Comparison of ENCODE assay signal across 15 mouse cellular contexts in the genomic region with DNA sequence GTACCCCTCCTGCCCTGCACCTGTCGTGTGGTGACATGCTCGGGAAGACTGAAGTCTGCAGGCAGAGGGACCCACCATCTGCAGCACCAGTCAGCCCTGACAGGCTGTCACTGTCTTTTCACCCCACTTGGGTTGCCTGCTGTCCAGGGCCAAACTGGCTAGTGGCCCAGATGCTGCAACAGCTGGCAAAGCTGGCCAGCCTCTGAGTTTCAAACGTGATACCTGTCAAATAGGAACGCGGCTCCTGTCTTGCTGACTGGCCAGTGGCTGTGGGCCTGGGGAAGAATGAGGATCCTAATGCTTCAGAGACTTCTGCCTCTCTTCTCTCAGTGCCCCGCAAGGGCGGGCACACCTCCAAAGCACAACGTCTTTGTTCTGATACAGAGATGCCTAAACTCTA. TPM values are rescaled to one million over a fixed set of nuclear protein-coding genes. Genes with fewer than 3 reads are reported as not detected.
DNase-seq lines count a peak whose midpoint lies in the region; ATAC-seq lines count a peak whose summit lies in the region.
"Had no signal": no experiment of that assay in that cellular context is flagged by ENCODE, and none has a peak within 500 bp of the region (broad histone marks: within the 10 kb centered on the region; RNA-seq: fewer than 3 reads in every experiment).

No protein-coding gene starts in this region.

- no peak overlapping the region for H3K4me3 ChIP-seq in heart, embryonic 12.5 days
- no peak overlapping the region for H3K4me3 ChIP-seq in hindbrain, embryonic 14.5 days (replicated peaks; ENCODE audit: low read length)
- H3K4me3 ChIP-seq: stomach, embryonic 15.5 days had no signal

- H3K4me2 ChIP-seq in heart, embryonic 12.5 days: no peak overlapping the region
- peak overlapping the region; percentile 52 for H3K4me2 ChIP-seq in hindbrain, embryonic 14.5 days (replicated peaks)

- ATAC-seq in heart, embryonic 12.5 days (ENCODE audit: insufficient number of reproducible peaks, low FRiP score): no peak
- ATAC-seq in hindbrain, embryonic 14.5 days (ENCODE audit: low FRiP score): no peak
- ATAC-seq: intestine, postnatal 0 days; liver, postnatal 0 days had no signal

- H3K27me3 ChIP-seq in heart, embryonic 12.5 days (replicated peaks): peaks cover 81% of the 10 kb centered on the region
- H3K27me3 ChIP-seq in hindbrain, embryonic 14.5 days (ENCODE audit: control insufficient read depth, insufficient read depth, low read length): peaks cover 9% of the 10 kb centered on the region

- H3K4me1 ChIP-seq in heart, embryonic 12.5 days (replicated peaks): peaks cover 17% of the 10 kb centered on the region
- H3K4me1 ChIP-seq in hindbrain, embryonic 14.5 days (replicated peaks; ENCODE audit: control insufficient read depth, insufficient read depth, low read length): peaks cover 37% of the 10 kb centered on the region

- 68% methylated on average over 8 of the region's 8 CpGs for WGBS in heart, embryonic 12.5 days
- 51% methylated on average over 8 of the region's 8 CpGs for WGBS in hindbrain, embryonic 14.5 days

- DNase-seq in adrenal gland, postnatal 14 days: peak; percentile 53
- DNase-seq in adrenal gland, adult 8-10 months: no peak
- DNase-seq in heart, postnatal 10 days: peak; percentile 30 to 62
- DNase-seq in cerebellum, postnatal 25 days: peak; percentile 33 to 51
- DNase-seq in hindbrain, embryonic 14.5 days (ENCODE audit: low spot score): no peak
- DNase-seq in lung, postnatal 14 days: no peak
- DNase-seq in right cerebral cortex, postnatal 25 days: no peak
- DNase-seq: left cerebral cortex, postnatal 4 days; liver, postnatal 0 days; right cerebral cortex, postnatal 14 days; thymus, postnatal 36 days had no signal

- H3K9ac ChIP-seq in heart, embryonic 12.5 days: no peak overlapping the region
- H3K9ac ChIP-seq in hindbrain, embryonic 14.5 days: 0 out of 2 replicates have a peak overlapping the region, but pooled peaks have one; percentile 61
- H3K9ac ChIP-seq: liver, postnatal 0 days; stomach, embryonic 15.5 days had no signal

- intact Hi-C loops in heart, postnatal 10 days (cut with DNase I): no loop called here

- no peaks in the 10 kb centered on the region for H3K36me3 ChIP-seq in heart, embryonic 12.5 days
- H3K36me3 ChIP-seq in hindbrain, embryonic 14.5 days (replicated peaks; ENCODE audit: control insufficient read depth, insufficient read depth): no peaks in the 10 kb centered on the region
- H3K36me3 ChIP-seq: stomach, embryonic 15.5 days had no signal

- H3K27ac ChIP-seq in heart, embryonic 12.5 days (ENCODE audit: poor library complexity, severe bottlenecking): no peak overlapping the region
- peak overlapping the region; percentile 76 for H3K27ac ChIP-seq in hindbrain, embryonic 14.5 days
- H3K27ac ChIP-seq: stomach, embryonic 15.5 days had no signal

- H3K9me3 ChIP-seq in heart, embryonic 12.5 days (replicated peaks): no peaks in the 10 kb centered on the region
- no peaks in the 10 kb centered on the region for H3K9me3 ChIP-seq in hindbrain, embryonic 14.5 days (ENCODE audit: control insufficient read depth, low read length)
- H3K9me3 ChIP-seq: stomach, embryonic 15.5 days had no signal

RNA-seq across cellular contexts. Expression of gene Cntn2, which starts 0.7 kb away (rescaled TPM):
- 0.07 and 0.94 TPM in 2 replicates for total RNA-seq in adrenal gland, postnatal 14 days (2021)
- total RNA-seq in adrenal gland, adult 8-10 months (2022): under 1 TPM; 0.10 to 0.34 (median 0.18) TPM
- total RNA-seq in heart, postnatal 10 days (2021): 1 to 10 TPM; 2.6 to 3.3 TPM
- 0.18 and 0.20 TPM in 2 replicates for polyA plus RNA-seq in heart, embryonic 12.5 days (2016; fragmentation: Nextera tagmentation; extraction: Ambion mirVana)
- 26.1 and 28.1 TPM in 2 replicates for polyA plus RNA-seq in hindbrain, embryonic 14.5 days (2014; fragmentation: Nextera tagmentation; extraction: Ambion mirVana)
- total RNA-seq: megakaryocyte progenitor cell, adult 5-6 weeks had no signal

RNA-seq across cellular contexts. Expression of gene Tmem81, which starts 37.8 kb away (rescaled TPM):
- 2.3 and 4.2 TPM in 2 replicates for total RNA-seq in adrenal gland, postnatal 14 days (2021)
- total RNA-seq in adrenal gland, adult 8-10 months (2022): 1 to 10 TPM; 4.2 to 9.0 (median 7.1) TPM
- total RNA-seq in heart, postnatal 10 days (2021): 1 to 10 TPM; 1.5 to 1.6 TPM
- polyA plus RNA-seq in heart, embryonic 12.5 days (2016; fragmentation: Nextera tagmentation; extraction: Ambion mirVana): 1.3 TPM in 2 replicates
- polyA plus RNA-seq in hindbrain, embryonic 14.5 days (2014; fragmentation: Nextera tagmentation; extraction: Ambion mirVana): 0.57 and 1.3 TPM in 2 replicates

Comparison
In these comparisons a context has a peak if more than half of its experiments do, and no peak if none do; other contexts are left out.
1. DNase-seq: peak in adrenal gland, postnatal 14 days (single experiment), heart, postnatal 10 days (2 of 2) and cerebellum, postnatal 25 days (2 of 2); none in adrenal gland, adult 8-10 months (single experiment), hindbrain, embryonic 14.5 days (single experiment), lung, postnatal 14 days (single experiment) and right cerebral cortex, postnatal 25 days (single experiment).